Mouse (Mus musculus) right cerebral cortex, postnatal 25 days (tissue): ENCODE measurements around the gene Wapl.

ENCODE experiments used
- DNase-seq: peaks from one replicate; pipeline ENCODE4 v3.0.0; 2022

Gene Wapl

GRCm38 (mm10) chr14:34673395-34674228 is at the start of gene Wapl:
Gene Wapl, plus strand, starts transcription at chr14:34673928.
- peak; percentile 99 for DNase-seq

DNA sequence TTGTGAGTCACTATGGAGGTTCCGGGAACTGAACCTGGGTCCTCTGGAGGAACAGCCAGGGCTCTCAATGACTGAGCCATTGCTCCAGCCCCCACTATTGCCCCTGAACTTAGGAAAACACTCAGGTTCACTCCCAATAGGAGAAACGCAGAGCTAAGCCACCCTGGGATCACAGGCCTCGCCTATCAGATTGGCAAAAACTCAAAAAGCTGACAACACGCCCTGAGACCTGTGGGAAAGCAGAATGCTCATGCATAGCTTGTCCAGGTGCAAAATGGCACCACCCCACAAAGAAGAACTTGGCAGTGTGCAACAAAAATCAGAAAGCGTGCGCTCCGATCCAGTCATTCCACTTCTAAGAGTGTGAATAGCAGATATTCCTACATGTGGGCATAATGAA is 46.9 kb upstream of the Wapl start:
- no peak for DNase-seq

DNA sequence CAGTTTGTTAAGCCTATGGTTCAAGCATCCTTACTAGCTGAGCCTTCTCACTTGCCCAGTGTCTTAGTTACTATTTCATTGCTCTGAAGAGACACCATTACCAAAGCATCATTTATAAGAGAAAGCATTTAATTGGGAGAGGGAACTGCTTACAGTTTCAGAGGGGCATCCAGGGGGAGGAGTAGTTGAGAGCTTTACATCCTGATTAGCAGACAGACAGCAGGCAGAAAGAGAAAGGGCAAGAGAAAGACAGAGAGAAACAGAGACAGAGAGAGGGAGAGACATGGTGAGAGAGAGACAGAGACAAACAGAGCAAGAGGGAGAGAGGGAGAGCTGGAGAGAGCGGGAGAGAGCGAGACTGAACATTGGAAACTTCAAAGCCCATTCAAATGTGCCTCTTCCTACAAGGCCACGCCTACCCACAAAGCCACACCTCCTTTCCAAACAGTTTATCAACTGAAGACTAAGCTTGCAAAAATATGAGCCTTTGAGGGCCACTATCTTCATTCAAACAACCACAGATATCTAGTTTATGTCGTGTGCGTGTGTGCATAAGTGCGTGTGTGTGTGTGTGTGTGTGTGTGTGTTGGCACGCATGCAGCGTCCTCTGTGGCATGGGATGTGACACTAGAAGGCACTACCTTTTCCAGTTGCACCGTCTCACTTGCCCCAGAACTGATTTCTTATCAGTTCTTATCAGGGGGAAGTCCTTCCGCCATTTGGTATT is 40.8 kb upstream of the Wapl start:
- DNase-seq, result no peak

DNA sequence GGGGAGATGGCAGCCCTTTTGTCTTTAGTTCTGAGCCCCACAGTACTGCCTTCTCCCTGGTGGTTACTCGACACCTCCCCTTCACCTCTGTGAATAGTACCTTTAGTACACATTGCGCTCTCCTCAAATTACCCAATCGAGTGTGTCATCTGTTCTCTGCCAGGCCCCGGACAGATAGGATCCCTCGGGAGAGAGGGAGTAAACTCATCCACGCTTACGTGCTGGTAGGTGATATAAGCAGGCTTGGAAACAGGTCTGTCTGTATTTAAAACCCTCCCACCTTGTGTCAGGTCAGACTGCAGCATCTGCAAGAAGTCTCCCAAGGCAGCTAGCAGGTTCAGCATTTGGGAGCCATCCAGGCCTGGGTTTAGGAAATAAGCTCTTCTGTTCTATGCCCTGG is 38.5 kb upstream of the Wapl start:
- DNase-seq, result no peak

DNA sequence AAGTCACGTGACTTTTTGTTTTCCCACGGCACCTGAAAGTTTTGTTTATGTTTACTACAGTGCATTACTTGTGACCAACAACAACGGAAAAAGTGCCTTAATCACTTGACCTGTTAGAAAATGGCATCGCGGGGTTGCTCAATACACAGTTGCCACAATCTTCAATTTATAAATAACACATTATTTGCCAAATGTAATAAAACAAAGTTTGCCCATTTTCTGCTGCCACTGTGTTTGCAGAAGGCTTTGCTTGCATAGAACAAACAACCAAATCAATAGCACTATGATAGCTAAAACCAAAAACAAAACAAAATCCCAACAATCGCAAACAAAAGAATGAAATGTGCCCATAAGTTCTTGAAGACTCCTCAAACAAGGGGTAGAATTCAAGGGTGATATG is 38.0 kb upstream of the Wapl start:
- DNase-seq, result no peak

GRCm38 (mm10) chr14:34644140-34644539 is 29.6 kb upstream of the Wapl start:
- no peak for DNase-seq

DNA sequence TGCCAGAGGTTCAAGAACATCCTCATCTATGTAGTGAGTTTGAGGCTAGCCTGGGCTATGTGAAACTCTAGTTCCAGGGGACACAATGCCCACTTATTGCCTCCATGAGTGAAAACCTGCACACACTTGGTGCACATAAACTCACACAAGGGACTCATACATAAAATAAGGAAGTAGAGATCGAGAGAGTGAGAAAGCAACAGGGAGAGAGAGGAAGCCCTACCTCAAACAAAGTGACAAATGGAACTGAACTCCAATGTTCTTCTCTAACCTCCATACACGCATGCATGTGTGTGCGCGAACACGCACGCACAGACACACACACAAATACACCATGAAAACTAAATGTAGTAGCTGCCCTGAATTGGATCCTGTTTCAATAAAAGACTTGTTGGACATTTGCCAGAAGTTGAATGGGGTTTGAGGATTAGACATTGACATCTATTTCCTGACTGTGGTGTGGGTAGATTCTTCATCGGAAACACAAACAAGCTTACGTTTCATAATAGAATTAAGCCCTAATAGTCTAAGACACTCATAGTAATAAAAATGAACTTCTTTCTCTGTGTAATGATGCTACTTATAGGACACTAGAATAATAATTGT is 25.8 kb upstream of the Wapl start:
- no peak for DNase-seq

DNA sequence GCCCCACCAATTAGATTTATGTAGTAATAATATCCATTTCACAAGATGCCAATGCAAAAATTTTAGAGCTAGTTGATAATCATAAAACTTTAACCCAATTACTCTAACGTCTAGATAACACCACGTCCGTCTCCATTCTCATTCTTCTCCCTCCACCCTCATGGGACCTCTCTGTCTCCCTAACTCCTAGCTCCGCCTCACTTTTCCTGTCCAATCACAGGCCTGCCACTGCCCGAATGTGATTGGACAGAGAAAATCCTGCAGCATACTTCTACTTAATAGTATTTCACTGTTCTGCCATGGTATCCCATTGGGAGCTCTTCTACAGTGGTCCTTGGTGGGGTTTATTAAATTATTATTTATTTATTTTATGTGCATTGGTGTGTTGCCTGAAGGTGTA is 16.6 kb upstream of the Wapl start:
- DNase-seq, result no peak

GRCm38 (mm10) chr14:34660351-34660787 is 13.4 kb upstream of the Wapl start:
- no peak for DNase-seq

GRCm38 (mm10) chr14:34660788-34661591 is 12.7 kb upstream of the Wapl start:
- no peak for DNase-seq

DNA sequence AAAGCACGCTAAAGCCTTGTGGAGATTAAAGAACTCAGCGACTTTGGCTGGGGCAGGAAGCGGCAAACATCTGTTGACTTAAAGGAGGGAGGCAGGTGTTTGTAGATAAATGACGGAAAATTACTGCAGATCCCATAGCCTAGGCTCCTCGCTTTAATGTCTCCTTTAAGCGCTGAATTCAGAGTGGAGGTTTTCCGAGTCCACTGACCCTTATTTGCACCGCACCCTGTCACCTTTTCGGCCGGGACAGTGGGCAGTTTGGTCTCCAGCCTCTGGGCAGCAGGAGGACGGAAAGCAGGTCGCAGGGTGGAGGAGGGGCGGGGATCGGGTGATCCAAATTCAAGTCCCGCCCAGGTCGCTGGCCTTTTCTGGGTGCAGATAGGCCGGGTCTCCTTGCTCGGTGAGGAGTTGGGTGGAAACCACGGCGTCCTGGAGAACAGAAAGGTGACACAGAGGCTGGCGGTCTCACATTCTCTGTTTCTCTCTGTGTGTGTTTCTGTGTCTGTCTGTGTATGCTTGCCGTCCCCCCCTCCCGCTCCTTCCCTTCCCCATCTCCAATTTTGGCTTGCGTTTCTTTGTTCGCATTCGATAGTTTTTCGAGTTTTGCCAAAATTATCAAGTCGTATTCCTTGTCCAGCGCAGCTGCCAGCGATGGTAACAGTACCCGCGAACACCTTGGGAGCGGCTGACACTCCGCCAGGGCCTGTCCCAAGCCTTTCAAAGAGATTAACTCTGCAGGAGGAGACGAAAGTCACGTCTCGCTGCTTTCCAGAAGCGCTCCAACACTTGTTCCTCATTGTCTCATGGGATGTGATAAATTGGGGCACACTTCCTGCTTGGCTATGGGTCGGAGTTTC is 11.9 kb upstream of the Wapl start:
- DNase-seq, result no peak

DNA sequence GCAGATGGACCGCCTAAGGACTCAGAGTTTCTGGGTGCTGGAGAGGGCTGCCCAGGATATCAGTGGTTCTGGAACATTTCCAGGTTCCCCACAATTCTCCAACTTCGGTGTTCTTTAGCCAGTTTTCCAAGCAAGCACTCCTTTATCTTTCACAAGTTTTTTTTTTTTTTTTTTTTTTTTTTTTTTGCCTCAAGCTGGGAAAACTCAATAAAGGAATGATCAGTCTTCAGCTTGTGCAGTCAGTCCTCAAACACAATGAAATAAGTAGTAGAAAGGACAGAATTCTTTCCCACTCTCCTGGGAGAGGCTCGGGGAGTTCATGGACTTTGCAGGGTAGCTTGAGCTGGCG is 11.3 kb upstream of the Wapl start:
- DNase-seq, result no peak

GRCm38 (mm10) chr14:34663381-34663780 is 10.3 kb upstream of the Wapl start:
- no peak for DNase-seq

- DNase-seq, result no peak
Measured at GRCm38 (mm10) chr14:34669082-34669481, 4.6 kb upstream of the Wapl start.

DNA sequence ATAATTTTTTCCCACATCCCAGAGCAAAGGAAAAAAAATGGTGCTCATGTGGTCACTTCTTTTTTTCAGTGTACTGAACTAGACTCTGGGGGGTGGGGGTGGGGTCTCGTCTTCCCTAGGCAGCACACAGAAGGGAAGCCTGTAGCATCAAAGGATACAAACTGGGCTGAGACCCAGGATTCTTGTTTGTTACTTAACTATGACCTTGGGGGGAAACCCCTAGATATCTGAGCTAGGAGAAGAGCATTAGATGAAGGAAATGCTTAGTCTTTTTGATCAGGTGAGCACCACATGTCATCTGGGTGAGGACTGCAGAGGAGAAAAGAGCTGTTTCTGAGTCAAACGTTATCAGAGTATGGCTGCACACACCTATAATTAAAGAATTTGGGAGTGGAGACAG is 3.5 kb upstream of the Wapl start:
- no peak for DNase-seq

DNA sequence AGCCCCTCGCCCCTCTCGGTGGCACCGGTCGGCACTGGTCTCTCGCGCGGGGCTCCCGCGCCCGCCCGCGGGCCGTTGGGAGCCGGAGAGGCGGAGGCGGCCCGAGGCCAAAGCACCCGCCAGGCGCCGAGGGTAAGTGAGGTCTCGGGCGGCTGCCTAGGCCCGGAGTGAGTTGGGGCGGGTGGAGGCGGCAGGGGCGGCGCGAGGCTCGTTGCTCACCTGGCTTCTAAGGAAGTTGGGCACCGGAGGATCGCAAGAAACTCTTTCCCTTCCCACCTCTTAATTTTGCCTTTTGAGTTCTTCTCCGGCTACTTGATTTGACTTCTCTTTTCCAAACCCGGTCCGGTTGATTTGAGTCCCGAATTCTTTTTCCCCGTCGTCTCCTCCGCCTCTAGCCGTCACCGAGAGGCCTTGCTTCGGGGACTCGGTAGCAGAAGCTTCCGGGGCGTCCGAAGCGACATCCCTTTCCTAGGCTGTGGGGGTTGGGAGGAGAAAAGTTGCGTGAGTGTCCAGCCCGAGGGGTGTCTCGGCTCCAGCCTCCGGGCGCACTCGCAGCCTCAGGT is 582 bp downstream of the Wapl start:
- DNase-seq, result peak; percentile 44

DNA sequence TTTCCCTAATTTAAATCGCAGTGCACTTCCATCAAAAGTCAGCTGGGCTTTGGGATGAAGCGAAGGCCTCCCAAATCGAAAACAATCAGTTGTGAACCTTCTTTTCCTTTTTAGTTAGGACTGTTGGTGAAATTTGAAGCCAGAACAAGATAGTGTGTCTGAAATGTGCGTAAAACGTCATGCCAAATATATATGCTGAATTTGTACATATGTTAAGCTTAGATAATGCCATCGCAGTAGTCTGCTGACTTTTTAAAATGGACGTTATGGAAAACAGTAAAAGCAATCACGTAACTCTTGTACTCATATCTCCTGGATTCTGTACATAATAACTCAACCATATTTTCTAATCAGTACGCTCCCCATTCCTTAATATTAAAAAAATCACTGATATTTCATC is 1.2 kb downstream of the Wapl start:
- no peak for DNase-seq

- no peak for DNase-seq
Measured at GRCm38 (mm10) chr14:34675347-34675865, 1.7 kb downstream of the Wapl start.

DNA sequence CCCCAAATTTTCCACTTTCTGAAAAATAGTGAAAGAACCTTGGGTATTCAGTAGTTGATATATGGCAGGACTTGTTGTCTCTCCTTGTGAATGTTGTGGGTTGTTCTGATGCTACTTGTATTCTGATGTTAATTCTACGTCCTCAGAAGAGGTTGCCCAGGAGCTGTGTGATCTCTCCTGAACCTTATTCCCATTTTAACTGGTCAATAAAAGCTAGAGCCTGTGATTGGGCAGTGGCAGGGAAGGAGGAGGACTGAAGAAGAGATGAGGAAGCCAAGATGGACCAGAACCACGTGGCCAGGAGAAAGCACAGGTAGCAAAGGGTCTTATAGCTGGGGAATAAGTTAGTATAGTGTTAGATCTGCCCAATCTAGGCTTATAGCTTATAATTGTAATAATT is 7.1 kb downstream of the Wapl start:
- no peak for DNase-seq

- DNase-seq, result no peak
Measured at GRCm38 (mm10) chr14:34684989-34685388, 11.3 kb downstream of the Wapl start.

DNA sequence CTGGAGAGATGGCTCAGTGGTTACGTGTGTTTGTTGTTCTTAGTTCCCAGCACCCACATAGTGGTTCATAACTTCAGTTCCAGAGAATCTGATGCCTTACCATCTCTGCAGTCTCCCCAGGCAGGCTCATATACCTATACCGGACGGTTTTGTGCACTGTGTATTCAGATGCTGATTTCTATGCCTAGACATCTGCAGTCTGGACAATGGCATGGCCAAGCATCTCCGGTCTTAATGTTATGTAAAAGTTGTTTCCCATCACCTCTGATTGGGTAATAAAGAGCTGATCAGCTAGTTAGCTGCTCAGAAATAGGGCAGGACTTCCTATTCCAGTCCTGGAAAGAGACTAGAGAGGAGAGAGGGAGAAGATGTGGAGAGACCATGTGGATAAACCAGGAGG is 20.2 kb downstream of the Wapl start:
- no peak for DNase-seq

DNA sequence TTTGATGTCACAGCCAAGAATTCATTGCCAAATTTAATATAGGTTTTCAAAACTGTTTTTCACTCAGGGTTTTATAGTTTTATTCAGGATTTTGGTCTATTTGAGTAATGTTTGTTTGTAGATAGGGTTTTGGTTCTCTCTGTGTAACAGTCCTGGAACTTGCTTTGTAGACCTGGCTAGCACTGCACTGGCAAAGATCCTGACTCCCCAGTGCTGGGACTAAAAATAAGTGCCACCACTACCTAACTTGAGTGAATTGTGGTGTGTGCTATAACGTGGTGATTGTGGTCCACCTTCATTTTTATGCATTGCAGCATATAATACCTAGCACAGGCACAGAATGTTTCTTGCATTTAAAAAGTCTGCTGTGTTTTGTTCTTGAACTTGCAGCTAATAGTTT is 23.6 kb downstream of the Wapl start:
- DNase-seq, result no peak
